Mouse (Mus musculus): ENCODE results near the gene Bcl2l13. TPM values are rescaled to one million over a fixed set of nuclear protein-coding genes. Genes with fewer than 3 reads are reported as not detected.

The Bcl2l13 gene
- polyA plus RNA-seq, 1 experiment from 2014 or later: 49.6 TPM

- no peak overlapping the region for H3K9ac ChIP-seq
- 44% methylated on average over 2 of the region's 2 CpGs for WGBS
- no peak overlapping the region for H3K27ac ChIP-seq
- 0 out of 2 replicates have a peak, but pooled peaks cover 7% of the 10 kb centered on the region for H3K36me3 ChIP-seq (replicated peaks)
- no peaks in the 10 kb centered on the region for H3K9me3 ChIP-seq
- no peak overlapping the region for H3K4me3 ChIP-seq (replicated peaks)
- H3K27me3 ChIP-seq: no peaks in the 10 kb centered on the region
- H3K4me2 ChIP-seq: no peak overlapping the region
- no peaks in the 10 kb centered on the region for H3K4me1 ChIP-seq
- no peak for ATAC-seq (ENCODE audit: low FRiP score)
Measured at GRCm38 (mm10) chr6:120926880-120927279, 90.9 kb downstream of the Bcl2l13 start.

GRCm38 (mm10) chr6:120927765-120928164, 91.8 kb downstream of the Bcl2l13 start:
- peaks cover 16% of the 10 kb centered on the region for H3K36me3 ChIP-seq (replicated peaks)
- no peak for ATAC-seq (ENCODE audit: low FRiP score)
- H3K4me1 ChIP-seq: no peaks in the 10 kb centered on the region
- H3K27ac ChIP-seq: no peak overlapping the region
- 81% methylated on average over 3 of the region's 3 CpGs for WGBS
- no peak overlapping the region for H3K4me2 ChIP-seq
- H3K9ac ChIP-seq: no peak overlapping the region
- no peaks in the 10 kb centered on the region for H3K9me3 ChIP-seq
- H3K4me3 ChIP-seq (replicated peaks): no peak overlapping the region
- H3K27me3 ChIP-seq: no peaks in the 10 kb centered on the region

- peaks cover 28% of the 10 kb centered on the region for H3K36me3 ChIP-seq (replicated peaks)
- no peak for ATAC-seq (ENCODE audit: low FRiP score)
- no peaks in the 10 kb centered on the region for H3K4me1 ChIP-seq
- H3K27me3 ChIP-seq: no peaks in the 10 kb centered on the region
- no peak overlapping the region for H3K27ac ChIP-seq
- 71% methylated on average over 1 of the region's 1 CpGs for WGBS
- H3K9ac ChIP-seq: no peak overlapping the region
- no peak overlapping the region for H3K4me3 ChIP-seq (replicated peaks)
- H3K9me3 ChIP-seq: no peaks in the 10 kb centered on the region
- no peak overlapping the region for H3K4me2 ChIP-seq
Measured at GRCm38 (mm10) chr6:120929421-120929820, 93.4 kb downstream of the Bcl2l13 start.

GRCm38 (mm10) chr6:120930450-120931306, 94.7 kb downstream of the Bcl2l13 start:
- Histone ChIP-seq H3K9me3 (no peaks in the 10 kb centered on the region), H3K9ac (no peak overlapping the region), H3K4me2 (no peak overlapping the region), H3K27ac (no peak overlapping the region), H3K4me3 (replicated peaks) (no peak overlapping the region), H3K4me1 (no peaks in the 10 kb centered on the region), H3K27me3 (no peaks in the 10 kb centered on the region), H3K36me3 (replicated peaks) (peaks cover 35% of the 10 kb centered on the region)
- no peak for ATAC-seq (ENCODE audit: low FRiP score)
- 88% methylated on average over 6 of the region's 6 CpGs for WGBS

GRCm38 (mm10) chr6:120932597-120932996, 96.6 kb downstream of the Bcl2l13 start:
- Histone ChIP-seq H3K4me3 (replicated peaks) (no peak overlapping the region), H3K4me2 (no peak overlapping the region), H3K9ac (no peak overlapping the region), H3K27ac (no peak overlapping the region), H3K36me3 (replicated peaks) (peaks cover 35% of the 10 kb centered on the region), H3K27me3 (no peaks in the 10 kb centered on the region), H3K9me3 (no peaks in the 10 kb centered on the region), H3K4me1 (no peaks in the 10 kb centered on the region)
- 92% methylated on average over 12 of the region's 12 CpGs for WGBS
- no peak for ATAC-seq (ENCODE audit: low FRiP score)

- ATAC-seq (ENCODE audit: low FRiP score): no peak
- H3K27ac ChIP-seq: no peak overlapping the region
- no peak overlapping the region for H3K9ac ChIP-seq
- 95% methylated on average over 7 of the region's 7 CpGs for WGBS
- no peak overlapping the region for H3K4me3 ChIP-seq (replicated peaks)
- H3K9me3 ChIP-seq: no peaks in the 10 kb centered on the region
- H3K4me2 ChIP-seq: no peak overlapping the region
- peaks cover 35% of the 10 kb centered on the region for H3K36me3 ChIP-seq (replicated peaks)
- H3K4me1 ChIP-seq: peaks cover 4% of the 10 kb centered on the region; the same call in 1 of the 2 replicates
- no peaks in the 10 kb centered on the region for H3K27me3 ChIP-seq
Measured at GRCm38 (mm10) chr6:120933670-120934069, 97.7 kb downstream of the Bcl2l13 start.

- no peak overlapping the region for H3K9ac ChIP-seq
- peaks cover 4% of the 10 kb centered on the region; the same call in 1 of the 2 replicates for H3K4me1 ChIP-seq
- ATAC-seq (ENCODE audit: low FRiP score): no peak
- H3K4me2 ChIP-seq: no peak overlapping the region
- H3K4me3 ChIP-seq (replicated peaks): no peak overlapping the region
- H3K36me3 ChIP-seq (replicated peaks): peaks cover 35% of the 10 kb centered on the region
- WGBS: 85% methylated on average over 4 of the region's 4 CpGs
- H3K27me3 ChIP-seq: no peaks in the 10 kb centered on the region
- no peak overlapping the region for H3K27ac ChIP-seq
- H3K9me3 ChIP-seq: no peaks in the 10 kb centered on the region
Measured at GRCm38 (mm10) chr6:120934176-120934575, 98.2 kb downstream of the Bcl2l13 start.

GRCm38 (mm10) chr6:120937104-120937617, 101.1 kb downstream of the Bcl2l13 start:
- H3K9me3 ChIP-seq: no peaks in the 10 kb centered on the region

GRCm38 (mm10) chr6:120937999-120938608, 102.1 kb downstream of the Bcl2l13 start:
- H3K36me3 ChIP-seq (replicated peaks): peaks cover 16% of the 10 kb centered on the region
- H3K4me2 ChIP-seq: no peak overlapping the region
- no peak overlapping the region for H3K4me3 ChIP-seq (replicated peaks)
- H3K9me3 ChIP-seq: no peaks in the 10 kb centered on the region
- 86% methylated on average over 11 of the region's 11 CpGs for WGBS
- H3K27me3 ChIP-seq: no peaks in the 10 kb centered on the region
- no peak for ATAC-seq (ENCODE audit: low FRiP score)
- H3K4me1 ChIP-seq: peaks cover 4% of the 10 kb centered on the region; the same call in 1 of the 2 replicates
- no peak overlapping the region for H3K9ac ChIP-seq
- no peak overlapping the region for H3K27ac ChIP-seq

More at GRCm38 (mm10) chr6:120937104-120937617, 101.1 kb downstream of the Bcl2l13 start:
- no peaks in the 10 kb centered on the region for H3K27me3 ChIP-seq
- H3K4me1 ChIP-seq: peaks cover 4% of the 10 kb centered on the region; the same call in 1 of the 2 replicates
- H3K9ac ChIP-seq: no peak overlapping the region
- H3K27ac ChIP-seq: no peak overlapping the region
- H3K4me2 ChIP-seq: no peak overlapping the region
- ATAC-seq (ENCODE audit: low FRiP score): no peak
- peaks cover 25% of the 10 kb centered on the region for H3K36me3 ChIP-seq (replicated peaks)
- WGBS: 89% methylated on average over 16 of the region's 16 CpGs
- no peak overlapping the region for H3K4me3 ChIP-seq (replicated peaks)

GRCm38 (mm10) chr6:120938763-120939450, 102.9 kb downstream of the Bcl2l13 start:
- no peak for ATAC-seq (ENCODE audit: low FRiP score)
- Histone ChIP-seq H3K9me3 (no peaks in the 10 kb centered on the region), H3K4me2 (no peak overlapping the region), H3K4me1 (peaks cover 4% of the 10 kb centered on the region; the same call in 1 of the 2 replicates), H3K4me3 (replicated peaks) (no peak overlapping the region), H3K9ac (no peak overlapping the region), H3K27ac (no peak overlapping the region), H3K27me3 (no peaks in the 10 kb centered on the region), H3K36me3 (replicated peaks) (peaks cover 11% of the 10 kb centered on the region)
- WGBS: 93% methylated on average over 12 of the region's 12 CpGs

GRCm38 (mm10) chr6:120939783-120940182, 103.8 kb downstream of the Bcl2l13 start:
- no peak overlapping the region for H3K4me2 ChIP-seq
- H3K4me3 ChIP-seq (replicated peaks): no peak overlapping the region
- peaks cover 3% of the 10 kb centered on the region; the same call in 1 of the 2 replicates for H3K36me3 ChIP-seq (replicated peaks)
- H3K27ac ChIP-seq: no peak overlapping the region
- ATAC-seq (ENCODE audit: low FRiP score): no peak
- no peak overlapping the region for H3K9ac ChIP-seq
- 85% methylated on average over 3 of the region's 3 CpGs for WGBS
- no peaks in the 10 kb centered on the region for H3K9me3 ChIP-seq
- H3K27me3 ChIP-seq: no peaks in the 10 kb centered on the region
- peaks cover 4% of the 10 kb centered on the region; the same call in 1 of the 2 replicates for H3K4me1 ChIP-seq

All from forebrain, embryonic 12.5 days (tissue).